Mouse (Mus musculus) ES-Bruce4 (cell line): ENCODE results near the gene Kcna3.

ENCODE experiments used
- EP300 ChIP-seq: IDR thresholded peaks from 2 replicates; pipeline ENCODE4 v1.6.1; 2011; ENCODE audit warnings: low read depth, low read length; ENCODE audit not compliant: insufficient read depth
- POLR2A ChIP-seq: IDR thresholded peaks from one replicate; pipeline ENCODE4 v1.8.1; 2011; ENCODE audit warnings: low read length; ENCODE audit not compliant: insufficient read depth

GRCm38 (mm10) chr3:106996186-106996585, 39.8 kb upstream of the Kcna3 start:
- TF ChIP-seq EP300 (no peak), POLR2A (no peak)
